Mouse (Mus musculus) erythroblast, embryonic 14.5 days (primary cell): ENCODE data around the gene Pbrm1. TPM values are rescaled to one million over a fixed set of nuclear protein-coding genes. Genes with fewer than 3 reads are reported as not detected.

ENCODE experiments used
- H3K27me3 ChIP-seq: 2 replicates; pipeline ENCODE4 v1.6.1; 2012; ENCODE audit warnings: inconsistent platforms; ENCODE audit not compliant: control insufficient read depth
- H3K36me3 ChIP-seq: 2 replicates; pipeline ENCODE4 v1.6.1; 2012; ENCODE audit warnings: mild to moderate bottlenecking, inconsistent platforms; ENCODE audit not compliant: control insufficient read depth
- H3K4me1 ChIP-seq: 2 replicates; pipeline ENCODE4 v1.6.1; 2012; ENCODE audit warnings: inconsistent platforms; ENCODE audit not compliant: control insufficient read depth
- H3K4me3 ChIP-seq: replicated peaks from 2 replicates; pipeline ENCODE3; 2012; ENCODE audit warnings: moderate library complexity, mild to moderate bottlenecking, inconsistent platforms
- H3K9me3 ChIP-seq: 2 replicates; pipeline ENCODE4 v1.6.1; 2012; ENCODE audit warnings: low read length, inconsistent platforms, mixed read lengths; ENCODE audit not compliant: control insufficient read depth
- GATA1 ChIP-seq: IDR thresholded peaks from 2 replicates; pipeline ENCODE4 v1.6.1; 2012; ENCODE audit warnings: low read length, inconsistent platforms, mixed read lengths
- TAL1 ChIP-seq: IDR thresholded peaks from 3 replicates; pipeline ENCODE4 v1.6.1; 2012; ENCODE audit warnings: low read length, inconsistent platforms, mixed read lengths
- polyA plus RNA-seq: library from polyadenylated mRNA; stranded (reverse); fragments of >175 nt; gene quantifications from 2 replicates; pipeline ENCODE4 v1.2.3, GENCODE M21; 2012

The Pbrm1 gene
- 1.2 and 1.6 TPM in 2 replicates for polyA plus RNA-seq

GRCm38 (mm10) chr14:31018860-31019291 lies at the start of gene Pbrm1, which contains the start of gene Gnl3:
Pbrm1 (plus strand) TSS chr14:31019138.
Gnl3 (minus strand) TSS chr14:31019152.
- peaks cover 73% of the 10 kb centered on the region for H3K36me3 ChIP-seq
- H3K9me3 ChIP-seq = no peaks in the 10 kb centered on the region
- TF ChIP-seq TAL1 (no peak), GATA1 (no peak)
- peaks cover 67% of the 10 kb centered on the region for H3K4me1 ChIP-seq
- H3K4me3 ChIP-seq = peak within 1 kb of the TSS; percentile 91
- H3K27me3 ChIP-seq = no peaks in the 10 kb centered on the region

- Histone ChIP-seq H3K27me3 (no peaks in the 10 kb centered on the region), H3K4me3 (no peak overlapping the region), H3K4me1 (no peaks in the 10 kb centered on the region), H3K9me3 (no peaks in the 10 kb centered on the region), H3K36me3 (peaks cover 10% of the 10 kb centered on the region)
- TF ChIP-seq GATA1 (no peak), TAL1 (no peak)
Measured at GRCm38 (mm10) chr14:30974204-30974603, 44.7 kb upstream of the Pbrm1 start.

- no peak overlapping the region for H3K4me3 ChIP-seq
- no peaks in the 10 kb centered on the region for H3K9me3 ChIP-seq
- TF ChIP-seq TAL1 = no peak
- TF ChIP-seq GATA1 = no peak
- H3K36me3 ChIP-seq = peaks cover 8% of the 10 kb centered on the region
- H3K27me3 ChIP-seq = no peaks in the 10 kb centered on the region
- no peaks in the 10 kb centered on the region for H3K4me1 ChIP-seq
Measured at GRCm38 (mm10) chr14:30976222-30976621, 42.7 kb upstream of the Pbrm1 start.

- H3K4me3 ChIP-seq = no peak overlapping the region
- H3K4me1 ChIP-seq = peaks cover 24% of the 10 kb centered on the region
- no peaks in the 10 kb centered on the region for H3K27me3 ChIP-seq
- H3K9me3 ChIP-seq = no peaks in the 10 kb centered on the region
- H3K36me3 ChIP-seq = peaks cover 21% of the 10 kb centered on the region
- TF ChIP-seq TAL1 (no peak), GATA1 (no peak)
Measured at GRCm38 (mm10) chr14:30996417-30996816, 22.5 kb upstream of the Pbrm1 start.

- Histone ChIP-seq H3K27me3 (no peaks in the 10 kb centered on the region), H3K4me1 (peaks cover 34% of the 10 kb centered on the region), H3K4me3 (peak overlapping the region; percentile 99), H3K36me3 (peaks cover 21% of the 10 kb centered on the region), H3K9me3 (no peaks in the 10 kb centered on the region)
- no peak for TF ChIP-seq GATA1
- TF ChIP-seq TAL1 = no peak
Measured at GRCm38 (mm10) chr14:31000356-31000755, 18.6 kb upstream of the Pbrm1 start.

GRCm38 (mm10) chr14:31000816-31001306 lies 18.1 kb upstream of the Pbrm1 start:
- peak overlapping the region; percentile 99 for H3K4me3 ChIP-seq
- no peaks in the 10 kb centered on the region for H3K9me3 ChIP-seq
- H3K27me3 ChIP-seq = no peaks in the 10 kb centered on the region
- H3K4me1 ChIP-seq = peaks cover 38% of the 10 kb centered on the region
- TF ChIP-seq TAL1 (no peak), GATA1 (no peak)
- peaks cover 21% of the 10 kb centered on the region for H3K36me3 ChIP-seq

GRCm38 (mm10) chr14:31001307-31002205 lies 17.4 kb upstream of the Pbrm1 start, which contains the start of the genes Glt8d1 and Spcs1:
Glt8d1 (plus strand) TSS chr14:31001400.
Spcs1 (minus strand) TSS chr14:31001672.
- H3K4me1 ChIP-seq = peaks cover 42% of the 10 kb centered on the region
- peaks cover 21% of the 10 kb centered on the region for H3K36me3 ChIP-seq
- peak within 1 kb of the TSS; percentile 99 for H3K4me3 ChIP-seq
- no peaks in the 10 kb centered on the region for H3K9me3 ChIP-seq
- H3K27me3 ChIP-seq = no peaks in the 10 kb centered on the region
- TF ChIP-seq GATA1 = no peak
- no peak for TF ChIP-seq TAL1

GRCm38 (mm10) chr14:31004527-31004926 lies 14.4 kb upstream of the Pbrm1 start:
- H3K36me3 ChIP-seq = peaks cover 25% of the 10 kb centered on the region
- peaks cover 56% of the 10 kb centered on the region for H3K4me1 ChIP-seq
- H3K9me3 ChIP-seq = no peaks in the 10 kb centered on the region
- no peak for TF ChIP-seq TAL1
- no peak for TF ChIP-seq GATA1
- no peaks in the 10 kb centered on the region for H3K27me3 ChIP-seq
- no peak overlapping the region for H3K4me3 ChIP-seq

- TF ChIP-seq GATA1 = no peak
- no peak for TF ChIP-seq TAL1
- Histone ChIP-seq H3K27me3 (no peaks in the 10 kb centered on the region), H3K4me3 (no peak overlapping the region), H3K36me3 (peaks cover 43% of the 10 kb centered on the region), H3K4me1 (peaks cover 47% of the 10 kb centered on the region), H3K9me3 (no peaks in the 10 kb centered on the region)
Measured at GRCm38 (mm10) chr14:31006779-31007178, 12.2 kb upstream of the Pbrm1 start.
